Mouse (Mus musculus) heart, adult 18-20 months (tissue): ENCODE results near the gene A830031A19Rik. TPM values are rescaled to one million over a fixed set of nuclear protein-coding genes. Genes with fewer than 3 reads are reported as not detected.

Source experiments
- DNase-seq, 2 experiments: peaks; one replicate each; pipeline ENCODE4 v3.0.0; 2021 to 2022; ENCODE audit warnings: mixed read lengths in 1 of 2
- long read RNA-seq, 2 experiments: library from polyadenylated mRNA; stranded (forward); transcript quantifications; one replicate each; pipeline ENCODE4 v2.0.0; 2021
- total RNA-seq, 2 experiments: library from RNA; stranded (reverse); gene quantifications; 2 replicates each; pipeline ENCODE4 v1.2.3; 2021

The A830031A19Rik gene
- not detected for total RNA-seq
- long read RNA-seq, experiment 1: 0 reads
- long read RNA-seq, experiment 2: 0 reads

DNA sequence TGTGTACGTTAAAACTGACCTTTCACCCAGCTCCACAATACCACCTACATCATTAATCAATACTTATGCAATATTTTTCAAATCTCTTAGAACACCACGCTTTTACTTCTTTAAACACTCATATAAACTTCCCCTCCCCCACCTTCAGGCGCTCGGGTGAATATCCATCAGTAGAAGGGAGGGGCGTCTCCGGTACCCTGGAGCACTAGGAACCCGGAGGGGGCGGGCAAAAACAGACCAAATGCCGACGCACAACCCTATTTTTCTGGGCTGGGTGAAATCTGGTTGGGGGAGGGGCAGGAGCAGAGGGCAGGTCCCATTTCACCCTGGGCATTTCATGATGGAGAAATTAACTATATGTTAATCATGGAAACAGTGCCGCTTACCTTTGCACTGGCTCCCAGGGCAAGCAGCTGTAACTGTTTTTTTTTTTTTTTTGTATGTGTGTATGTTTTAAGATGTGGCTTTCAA is at the start of gene A830031A19Rik:
Gene A830031A19Rik (minus strand): TSS at position 421 of the 471 bp plus-strand sequence.
- DNase-seq: no peak

- no peak for DNase-seq
Observed at GRCm38 (mm10) chr11:24123991-24124390, 49.1 kb upstream of the A830031A19Rik start.

DNA sequence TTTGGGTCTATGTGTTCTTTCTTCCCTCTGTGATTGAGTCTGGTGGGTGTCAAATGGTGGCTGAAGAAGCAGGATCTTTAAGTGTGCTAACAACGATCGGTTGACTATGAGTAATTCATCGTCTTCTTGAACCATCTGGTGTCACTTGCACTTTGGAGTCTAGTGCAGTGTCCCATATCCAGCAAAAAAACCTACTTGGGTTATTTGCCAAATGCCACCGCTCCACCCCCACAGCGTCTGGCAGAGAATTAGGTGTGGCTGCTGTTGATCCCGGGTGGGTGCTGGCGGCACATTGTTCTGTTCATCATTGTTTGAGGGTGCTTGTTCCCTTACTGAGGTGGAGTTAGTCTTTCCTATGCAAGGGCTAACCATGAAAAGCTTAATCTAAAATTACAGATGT is 48.0 kb upstream of the A830031A19Rik start:
- DNase-seq: no peak

DNA sequence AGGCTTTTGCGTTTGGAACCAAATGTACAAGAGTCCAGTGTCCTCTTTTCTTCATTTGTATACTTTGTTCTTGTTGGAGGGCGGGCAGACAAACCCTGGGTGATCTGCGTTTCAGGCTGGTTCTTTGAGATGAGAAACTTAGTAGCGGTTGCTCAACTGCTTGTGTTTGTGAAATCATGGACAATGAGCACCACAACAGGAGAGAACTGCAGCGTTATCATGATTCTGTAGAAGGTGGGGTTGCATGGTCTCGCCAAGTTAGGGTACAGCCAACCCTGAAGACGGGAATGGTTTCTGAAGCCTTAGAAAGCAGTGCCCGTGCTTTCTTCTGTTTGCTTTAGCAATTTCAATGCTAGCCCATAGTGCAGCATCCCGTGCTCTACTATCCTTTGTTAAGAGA is 46.3 kb upstream of the A830031A19Rik start:
- no peak for DNase-seq

- DNase-seq: no peak
Observed at GRCm38 (mm10) chr11:24116582-24117318, 41.9 kb upstream of the A830031A19Rik start.

- no peak for DNase-seq
Observed at GRCm38 (mm10) chr11:24116041-24116440, 41.2 kb upstream of the A830031A19Rik start.

- no peak for DNase-seq
Observed at GRCm38 (mm10) chr11:24115017-24115752, 40.3 kb upstream of the A830031A19Rik start.

GRCm38 (mm10) chr11:24111720-24112119 is 36.9 kb upstream of the A830031A19Rik start:
- DNase-seq: no peak

DNA sequence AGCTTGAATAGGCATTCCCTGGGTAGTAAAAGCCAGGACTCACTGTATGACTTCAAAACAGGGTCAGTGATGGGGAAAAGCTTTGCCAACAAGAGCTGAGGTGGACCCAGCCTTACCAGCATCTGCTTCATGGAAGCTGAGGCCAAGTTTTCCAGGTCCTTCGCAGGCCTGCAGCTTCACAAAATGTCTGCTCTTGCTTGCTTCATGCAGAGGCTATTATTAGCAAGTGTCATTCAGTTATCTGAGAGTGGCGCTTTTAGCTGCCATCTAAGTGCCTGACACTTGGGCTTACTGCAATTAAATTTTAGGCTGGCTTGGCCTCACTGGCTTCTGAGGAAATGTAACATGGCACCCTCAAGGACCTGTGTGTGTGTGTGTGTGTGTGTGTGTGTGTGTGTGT is 35.3 kb upstream of the A830031A19Rik start:
- DNase-seq: peak; percentile 15 to 16

GRCm38 (mm10) chr11:24109388-24109787 is 34.5 kb upstream of the A830031A19Rik start:
- no peak for DNase-seq

- no peak for DNase-seq
Observed at GRCm38 (mm10) chr11:24108974-24109373, 34.1 kb upstream of the A830031A19Rik start.

DNA sequence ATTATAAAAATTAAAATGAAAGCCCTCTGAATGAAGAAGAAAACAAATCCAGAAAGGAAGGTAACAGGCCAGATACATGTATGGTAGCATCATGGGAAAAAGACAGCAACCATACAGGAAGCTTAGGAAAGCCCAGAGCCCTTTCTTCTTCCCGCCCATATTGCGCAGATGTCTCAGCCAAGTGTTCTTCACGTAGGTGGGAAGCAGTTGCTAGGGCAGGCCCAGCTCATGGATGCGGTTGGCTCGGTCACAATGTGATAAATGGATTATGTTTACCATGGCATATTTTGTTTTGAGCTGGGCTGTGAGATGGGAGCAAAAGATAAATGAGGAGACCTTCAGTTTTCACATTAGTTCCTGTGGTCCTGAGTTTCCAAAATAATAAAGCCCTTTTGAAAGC is 32.6 kb upstream of the A830031A19Rik start:
- DNase-seq: no peak

DNA sequence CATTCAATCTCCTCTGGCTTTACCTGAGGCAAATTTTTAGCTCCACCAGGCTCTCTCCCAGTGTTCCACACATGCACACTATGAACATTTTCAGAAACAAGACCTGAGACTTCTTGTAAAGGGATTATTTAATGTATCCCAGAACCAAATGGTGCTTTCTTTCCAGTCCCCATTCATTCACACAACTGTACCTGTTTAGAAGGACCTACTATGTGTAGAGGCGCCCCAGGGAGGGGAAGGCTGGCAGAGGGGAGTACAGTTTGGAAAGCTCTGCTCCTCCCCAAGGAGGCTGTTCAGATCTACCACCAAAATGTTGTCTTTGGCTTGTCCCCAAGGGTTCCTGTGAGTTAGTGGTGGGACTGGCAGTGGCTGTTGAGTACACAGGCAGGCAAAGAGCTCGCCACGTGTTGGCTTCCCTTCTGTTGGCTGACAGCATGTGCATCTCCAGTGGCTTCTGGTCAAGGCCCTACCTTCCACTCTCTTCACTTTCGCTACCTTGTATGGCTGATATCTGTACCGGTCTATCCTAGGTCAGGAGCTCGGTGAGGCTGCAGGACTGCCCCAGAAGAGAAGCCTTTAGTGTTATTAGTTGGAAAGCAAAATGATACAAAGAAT is 28.4 kb upstream of the A830031A19Rik start:
- DNase-seq: no peak

DNA sequence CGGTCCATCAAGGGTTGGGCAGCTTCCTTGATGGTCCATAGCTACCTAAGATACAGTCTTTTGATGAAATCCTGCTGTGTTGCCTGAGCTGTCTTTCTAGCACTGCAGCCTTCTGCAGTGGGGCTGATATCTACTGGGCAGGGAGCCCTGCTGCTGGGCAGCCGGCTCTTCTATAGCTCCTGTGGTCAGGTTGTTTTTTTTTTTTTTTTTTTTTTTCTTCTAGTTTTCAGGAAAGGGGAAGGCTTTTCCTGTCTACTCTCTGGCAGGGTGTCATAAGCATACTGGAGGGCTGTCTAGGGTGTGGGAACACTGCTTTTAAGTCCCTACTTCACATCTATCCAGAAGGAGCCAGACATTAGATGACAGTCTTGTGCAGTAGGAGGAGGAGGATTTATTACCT is 27.5 kb upstream of the A830031A19Rik start:
- DNase-seq: no peak

DNA sequence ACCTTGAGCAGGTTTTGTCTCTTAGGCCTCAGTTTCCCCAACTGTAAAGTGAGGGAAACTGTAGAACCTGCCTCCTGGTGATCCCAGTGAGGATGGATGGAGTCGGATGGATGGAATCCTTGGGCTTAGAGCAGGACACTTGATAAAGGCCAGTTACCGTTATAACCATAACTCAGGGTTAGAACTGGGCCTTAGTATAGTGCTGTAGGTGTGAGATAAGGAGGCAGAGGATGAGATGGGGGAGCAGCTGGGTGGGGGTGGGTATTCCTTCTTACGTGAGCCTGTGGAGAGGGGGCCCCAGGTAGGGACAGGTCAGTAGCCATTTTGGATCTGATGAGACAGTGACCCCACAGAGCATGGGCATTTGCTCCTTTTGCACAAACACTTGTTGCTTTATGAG is 26.8 kb upstream of the A830031A19Rik start:
- DNase-seq: no peak

DNA sequence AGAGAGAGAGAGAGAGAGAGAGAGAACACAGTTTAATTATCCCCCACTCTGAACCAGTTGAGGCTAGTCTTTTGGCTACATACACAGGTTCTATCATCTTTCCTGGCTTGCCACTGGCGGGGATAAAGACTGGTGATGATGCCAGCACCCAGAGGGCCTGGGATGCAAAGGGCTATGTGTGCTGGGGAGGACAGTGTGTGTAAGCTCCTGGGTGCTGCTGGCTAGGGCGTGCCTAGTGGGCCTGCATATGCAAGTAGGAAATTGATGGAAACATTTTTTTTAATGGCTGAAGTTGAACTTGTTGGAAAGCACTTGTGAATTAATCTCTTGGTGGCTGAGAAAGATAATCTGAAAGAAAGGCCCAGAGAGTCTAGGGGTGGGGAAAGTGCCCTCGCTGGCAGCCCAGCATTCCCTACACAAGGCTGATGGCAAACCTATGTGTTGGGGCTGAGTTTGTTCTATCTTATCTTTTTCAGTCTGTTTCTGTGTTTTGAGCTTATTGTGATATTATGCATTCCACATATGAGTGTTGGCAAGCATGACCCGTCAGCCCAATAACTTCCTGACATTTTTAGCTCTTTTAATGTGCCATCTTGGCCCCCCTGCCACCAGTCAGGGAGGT is 25.7 kb upstream of the A830031A19Rik start:
- no peak for DNase-seq

- DNase-seq: no peak
Observed at GRCm38 (mm10) chr11:24099886-24100293, 25.0 kb upstream of the A830031A19Rik start.

DNA sequence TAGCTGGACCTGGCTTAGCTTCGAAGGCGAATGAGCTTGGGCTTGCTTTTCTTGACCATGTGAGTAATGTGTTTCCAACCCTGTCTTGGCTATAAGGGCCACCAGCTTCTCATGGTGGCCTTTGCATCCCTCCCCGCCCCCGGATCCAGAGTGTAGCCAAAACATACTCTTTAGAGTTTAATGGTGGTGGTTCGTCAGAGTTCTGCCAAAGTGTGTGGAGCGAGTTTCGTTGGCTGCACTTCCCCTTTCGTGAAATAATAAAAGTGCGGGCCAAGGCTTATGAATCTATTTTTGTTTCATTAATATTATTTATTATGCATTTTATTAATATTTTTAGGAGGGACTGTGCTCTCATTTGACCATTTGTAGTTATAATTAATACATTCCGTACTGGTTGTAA is 24.4 kb upstream of the A830031A19Rik start:
- no peak for DNase-seq

DNA sequence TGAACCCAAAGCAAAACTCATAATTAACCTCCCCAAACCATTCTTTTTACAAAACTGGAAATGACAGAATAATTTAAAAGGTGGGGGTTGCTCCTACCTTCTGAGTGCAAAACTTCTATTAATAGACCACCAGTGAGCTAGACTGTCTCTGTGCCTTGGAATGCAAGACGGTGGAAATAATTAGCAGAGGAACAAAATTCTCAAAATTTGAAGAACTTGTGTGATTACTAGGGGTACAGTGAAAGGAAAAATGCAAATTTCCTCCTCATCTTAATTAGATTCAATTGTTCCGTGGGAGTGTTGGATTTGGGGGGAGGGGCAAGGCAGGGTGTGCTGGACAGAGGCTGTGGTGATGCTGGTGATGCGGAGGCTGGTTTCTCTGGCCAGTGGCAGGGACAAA is 23.8 kb upstream of the A830031A19Rik start:
- no peak for DNase-seq

DNA sequence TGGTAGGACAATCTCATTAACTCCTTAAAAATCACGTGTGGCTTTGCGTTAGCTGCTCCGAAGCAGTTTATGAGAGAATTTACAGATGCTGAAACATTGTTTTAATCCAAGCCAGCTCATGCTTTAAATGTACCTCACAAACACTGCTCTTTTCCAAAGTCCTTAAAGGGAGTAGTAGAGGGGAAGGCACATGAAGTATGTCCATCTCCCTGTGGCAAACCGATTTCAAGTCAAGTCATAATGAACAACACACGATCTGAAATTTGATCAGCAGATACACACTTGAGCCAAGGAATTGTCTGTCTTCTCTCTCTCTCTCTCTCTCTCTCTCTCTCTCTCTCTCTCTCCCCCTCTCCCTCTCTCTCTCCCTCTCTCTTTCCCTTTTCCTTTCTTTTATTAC is 23.2 kb upstream of the A830031A19Rik start:
- DNase-seq: no peak

GRCm38 (mm10) chr11:24097026-24097425 is 22.2 kb upstream of the A830031A19Rik start:
- no peak for DNase-seq

DNA sequence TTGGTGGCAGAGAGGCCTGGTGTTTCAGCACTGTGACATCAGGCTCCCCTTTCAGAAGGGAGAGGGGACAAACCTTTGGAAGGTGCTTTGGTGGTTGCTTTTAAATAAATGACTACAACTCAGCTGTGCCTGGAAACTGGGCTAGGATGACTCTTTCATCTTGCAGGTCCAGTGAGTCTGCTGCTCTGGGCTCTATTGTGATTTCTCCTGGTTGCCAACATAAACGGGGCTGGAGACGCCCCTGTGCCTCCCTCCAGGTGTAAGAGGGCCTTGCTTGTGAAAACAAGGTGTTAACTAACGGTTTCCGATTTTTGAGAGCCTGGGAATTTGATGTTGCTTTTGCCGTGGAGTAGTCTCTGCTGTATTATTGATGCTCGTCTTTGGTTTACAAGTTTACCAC is 21.6 kb upstream of the A830031A19Rik start:
- no peak for DNase-seq
